Mouse (Mus musculus) E14TG2a.4 (cell line): ENCODE data around the gene Chit1.

ENCODE experiments used
- H3K27me3 ChIP-seq: 2 replicates; pipeline ENCODE4 v1.6.1; 2014; ENCODE audit warnings: low read length, control low read depth; ENCODE audit not compliant: insufficient read depth
- H3K36me3 ChIP-seq: 2 replicates; pipeline ENCODE4 v1.6.1; 2014; ENCODE audit warnings: low read length, control low read depth; ENCODE audit not compliant: insufficient read depth
- H3K4me1 ChIP-seq: replicated peaks from 2 replicates; pipeline ENCODE4 v1.6.1; 2014; ENCODE audit warnings: low read depth, low read length, control low read depth
- H3K4me3 ChIP-seq: replicated peaks from 2 replicates; pipeline ENCODE4 v1.5.1; 2014; ENCODE audit warnings: mild to moderate bottlenecking, low read length
- H3K9me3 ChIP-seq: 2 replicates; pipeline ENCODE4 v1.6.1; 2014; ENCODE audit warnings: low read length, control low read depth
- CTCF ChIP-seq: conservative IDR thresholded peaks from 2 replicates; pipeline ENCODE4 v1.5.1; 2014; ENCODE audit warnings: low read length
- NANOG ChIP-seq: IDR thresholded peaks from 2 replicates; pipeline ENCODE4 v1.6.1; 2014; ENCODE audit warnings: borderline replicate concordance, low read length, mixed read lengths
- POU5F1 ChIP-seq: IDR thresholded peaks from 2 replicates; pipeline ENCODE4 v1.6.1; 2014; ENCODE audit warnings: low read length, borderline replicate concordance

Chit1 gene

GRCm38 (mm10) chr1:134163476-134163875 lies 52.4 kb downstream of the Chit1 start:
- Histone ChIP-seq H3K27me3 (peaks cover 3% of the 10 kb centered on the region; the same call in 1 of the 2 replicates), H3K4me1 (peaks cover 16% of the 10 kb centered on the region), H3K9me3 (no peaks in the 10 kb centered on the region), H3K36me3 (no peaks in the 10 kb centered on the region), H3K4me3 (no peak overlapping the region)
- no peak for TF ChIP-seq CTCF
- no peak for TF ChIP-seq NANOG
- TF ChIP-seq POU5F1 = no peak

GRCm38 (mm10) chr1:134164454-134164853 lies 53.4 kb downstream of the Chit1 start:
- H3K4me1 ChIP-seq = peaks cover 16% of the 10 kb centered on the region
- H3K4me3 ChIP-seq = no peak overlapping the region
- no peak for TF ChIP-seq NANOG
- TF ChIP-seq CTCF = no peak
- no peak for TF ChIP-seq POU5F1
- H3K27me3 ChIP-seq = peaks cover 7% of the 10 kb centered on the region; the same call in 1 of the 2 replicates
- peaks cover 2% of the 10 kb centered on the region; the same call in 1 of the 2 replicates for H3K9me3 ChIP-seq
- H3K36me3 ChIP-seq = no peaks in the 10 kb centered on the region

GRCm38 (mm10) chr1:134166547-134166946 lies 55.5 kb downstream of the Chit1 start:
- no peaks in the 10 kb centered on the region for H3K36me3 ChIP-seq
- H3K4me1 ChIP-seq = peaks cover 12% of the 10 kb centered on the region
- peaks cover 7% of the 10 kb centered on the region; the same call in 1 of the 2 replicates for H3K27me3 ChIP-seq

DNA sequence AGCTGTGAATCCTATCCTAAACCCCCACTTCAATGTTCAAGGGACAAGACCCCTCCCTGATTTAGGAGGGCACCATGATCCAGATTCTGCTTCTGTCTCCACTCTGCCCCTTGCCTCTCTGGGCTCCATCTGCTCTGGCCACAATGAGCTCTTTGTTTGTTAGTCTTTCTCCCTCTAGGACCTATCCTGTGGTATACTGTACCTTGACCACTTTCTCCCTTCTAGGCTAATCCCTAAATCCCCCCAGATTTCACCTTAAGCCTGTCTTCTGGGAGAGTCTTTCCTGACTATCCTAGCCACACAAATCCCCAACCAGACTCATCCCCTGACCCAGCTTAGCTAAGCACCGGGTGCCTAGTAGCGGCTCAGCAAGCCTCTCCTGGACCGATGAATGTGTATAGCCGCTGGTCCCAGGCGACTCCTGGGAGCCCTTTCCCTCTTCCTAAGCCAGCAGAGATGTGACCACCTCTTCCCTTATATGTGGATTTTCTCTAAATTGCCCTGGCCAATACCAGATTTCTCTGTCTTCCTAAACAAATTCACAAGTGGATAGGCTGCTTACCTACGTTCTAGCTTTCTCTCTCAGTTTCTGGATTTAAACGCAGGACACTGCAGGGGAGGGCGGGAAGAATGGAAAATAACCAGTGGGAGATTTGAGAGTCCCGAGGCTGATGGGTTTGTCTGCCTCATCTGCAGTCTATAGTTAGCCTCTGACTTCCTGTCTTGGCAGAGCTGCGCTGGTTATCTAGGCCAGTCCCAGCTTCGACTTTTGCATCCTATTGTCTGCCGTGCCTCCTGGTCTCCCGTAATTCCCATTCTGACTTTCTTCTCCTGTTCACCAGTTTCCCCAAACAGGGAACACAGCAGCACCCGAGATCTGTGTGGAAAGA lies 56.6 kb downstream of the Chit1 start:
- Histone ChIP-seq H3K4me3 (no peak overlapping the region), H3K4me1 (peaks cover 12% of the 10 kb centered on the region), H3K9me3 (peaks cover 15% of the 10 kb centered on the region), H3K27me3 (peaks cover 7% of the 10 kb centered on the region; the same call in 1 of the 2 replicates), H3K36me3 (no peaks in the 10 kb centered on the region)
- TF ChIP-seq CTCF (no peak), NANOG (no peak), POU5F1 (no peak)

More at GRCm38 (mm10) chr1:134166547-134166946, 55.5 kb downstream of the Chit1 start:
- Histone ChIP-seq H3K9me3 (peaks cover 15% of the 10 kb centered on the region), H3K4me3 (no peak overlapping the region)
- no peak for TF ChIP-seq POU5F1
- no peak for TF ChIP-seq CTCF
- no peak for TF ChIP-seq NANOG

- H3K36me3 ChIP-seq = no peaks in the 10 kb centered on the region
- no peak for TF ChIP-seq NANOG
- no peak for TF ChIP-seq CTCF
- no peak for TF ChIP-seq POU5F1
- H3K27me3 ChIP-seq = peaks cover 7% of the 10 kb centered on the region; the same call in 1 of the 2 replicates
- peaks cover 12% of the 10 kb centered on the region for H3K4me1 ChIP-seq
- H3K4me3 ChIP-seq = no peak overlapping the region
- peaks cover 15% of the 10 kb centered on the region for H3K9me3 ChIP-seq
Observed at GRCm38 (mm10) chr1:134168567-134168966, 57.5 kb downstream of the Chit1 start.

GRCm38 (mm10) chr1:134168985-134169697 lies 58.1 kb downstream of the Chit1 start:
- peaks cover 15% of the 10 kb centered on the region for H3K9me3 ChIP-seq
- H3K36me3 ChIP-seq = no peaks in the 10 kb centered on the region
- H3K27me3 ChIP-seq = peaks cover 7% of the 10 kb centered on the region; the same call in 1 of the 2 replicates
- TF ChIP-seq CTCF (no peak), POU5F1 (no peak), NANOG (no peak)
- H3K4me3 ChIP-seq = no peak overlapping the region
- H3K4me1 ChIP-seq = peaks cover 12% of the 10 kb centered on the region

DNA sequence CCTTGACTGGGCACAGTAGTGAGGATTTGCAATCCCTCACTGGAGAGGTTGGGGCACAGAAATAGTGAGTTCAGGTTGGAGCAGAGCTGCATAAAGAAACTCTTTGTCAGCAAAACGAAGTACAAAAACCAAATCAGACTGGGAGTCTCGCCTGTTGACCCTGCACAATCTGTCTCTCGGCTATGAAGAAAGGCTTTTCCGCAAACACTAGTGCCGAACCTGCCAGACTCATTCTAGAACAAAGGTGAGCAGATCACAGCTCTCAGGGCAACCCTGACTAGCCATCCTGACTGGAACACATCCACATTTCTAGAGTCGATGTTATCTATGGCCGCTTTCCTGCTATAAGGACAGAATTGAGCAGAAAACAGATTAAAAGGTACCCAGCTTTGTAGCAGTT lies 62.0 kb downstream of the Chit1 start:
- peaks cover 15% of the 10 kb centered on the region for H3K9me3 ChIP-seq
- H3K4me3 ChIP-seq = no peak overlapping the region
- no peaks in the 10 kb centered on the region for H3K36me3 ChIP-seq
- no peak for TF ChIP-seq NANOG
- no peak for TF ChIP-seq POU5F1
- TF ChIP-seq CTCF = no peak
- H3K4me1 ChIP-seq = peaks cover 23% of the 10 kb centered on the region
- peaks cover 8% of the 10 kb centered on the region; the same call in 1 of the 2 replicates for H3K27me3 ChIP-seq

- peaks cover 6% of the 10 kb centered on the region; the same call in 1 of the 2 replicates for H3K27me3 ChIP-seq
- H3K4me1 ChIP-seq = peaks cover 49% of the 10 kb centered on the region
- H3K9me3 ChIP-seq = no peaks in the 10 kb centered on the region
- no peak overlapping the region for H3K4me3 ChIP-seq
- no peak for TF ChIP-seq CTCF
- no peak for TF ChIP-seq POU5F1
- TF ChIP-seq NANOG = no peak
- H3K36me3 ChIP-seq = no peaks in the 10 kb centered on the region
Observed at GRCm38 (mm10) chr1:134177976-134178375, 66.9 kb downstream of the Chit1 start.
